Mouse (Mus musculus): Measurements from ENCODE around the gene Mecr.

Mecr gene

DNA sequence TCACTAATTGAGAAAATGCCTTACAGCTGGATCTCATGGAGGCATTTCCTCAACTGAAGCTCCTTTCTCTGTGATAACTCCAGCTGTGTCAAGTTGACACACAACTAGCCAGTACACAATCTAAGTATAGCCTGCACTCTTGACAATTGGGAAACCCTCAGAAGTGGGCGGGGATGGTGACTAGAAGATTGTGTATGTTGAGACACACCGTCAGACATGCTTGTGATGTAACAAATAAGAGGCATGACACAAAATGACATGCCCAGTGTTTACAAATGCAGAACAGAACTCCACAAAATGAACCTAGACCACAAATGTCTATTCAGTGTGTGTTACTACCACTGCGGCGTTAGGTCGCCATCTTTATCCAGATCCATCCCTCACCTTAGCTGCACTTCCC lies 53.8 kb downstream of the Mecr start:
- no peak for DNase-seq (ENCODE audit: low read depth)

GRCm38 (mm10) chr4:131897787-131898186 lies 54.5 kb downstream of the Mecr start:
- DNase-seq (ENCODE audit: low read depth) = no peak

GRCm38 (mm10) chr4:131898503-131899179 lies 55.4 kb downstream of the Mecr start:
- DNase-seq (ENCODE audit: low read depth) = no peak

DNA sequence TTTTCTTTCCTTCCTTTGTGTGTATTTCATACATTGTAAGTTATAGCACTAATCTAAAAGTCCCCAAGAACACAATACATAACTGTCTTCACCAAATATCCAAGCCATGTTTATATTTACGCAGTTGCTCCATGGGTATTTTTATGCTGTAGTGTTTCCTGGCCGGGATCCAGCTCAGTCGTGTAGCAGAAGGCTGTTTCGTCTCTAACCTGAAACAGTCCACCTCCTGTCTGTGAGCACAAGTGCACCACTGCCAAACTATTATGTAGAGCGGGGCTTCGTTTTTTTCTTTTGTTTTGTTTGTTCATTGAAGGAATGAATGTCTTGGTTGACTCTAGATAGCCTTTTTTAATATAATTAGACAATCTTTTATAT lies 55.9 kb downstream of the Mecr start:
- DNase-seq (ENCODE audit: low read depth) = no peak

DNA sequence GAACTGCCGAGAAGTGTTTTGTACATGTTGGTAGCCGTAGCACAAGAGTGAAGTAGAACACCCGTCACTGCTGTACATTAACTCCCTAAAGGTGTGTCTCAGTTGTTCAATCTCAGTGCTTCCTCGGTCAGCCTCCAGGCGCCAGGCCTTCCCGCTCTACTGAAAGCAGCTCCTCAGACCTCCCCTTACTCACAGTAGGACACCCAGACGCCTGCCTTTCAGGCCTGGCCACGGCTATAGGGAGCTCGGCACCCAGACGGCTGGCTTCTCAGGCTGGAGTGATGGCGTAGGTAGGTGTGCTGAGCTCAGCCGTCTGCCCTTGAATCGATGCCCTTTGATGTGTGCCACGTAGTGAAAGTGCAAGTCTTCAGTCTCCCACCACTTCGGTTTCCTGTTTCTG lies 57.8 kb downstream of the Mecr start:
- no peak for DNase-seq (ENCODE audit: low read depth)

- DNase-seq (ENCODE audit: low read depth) = no peak
Observed at GRCm38 (mm10) chr4:131904478-131904877, 61.2 kb downstream of the Mecr start.

GRCm38 (mm10) chr4:131906423-131906822 lies 63.2 kb downstream of the Mecr start:
- no peak for DNase-seq (ENCODE audit: low read depth)

DNA sequence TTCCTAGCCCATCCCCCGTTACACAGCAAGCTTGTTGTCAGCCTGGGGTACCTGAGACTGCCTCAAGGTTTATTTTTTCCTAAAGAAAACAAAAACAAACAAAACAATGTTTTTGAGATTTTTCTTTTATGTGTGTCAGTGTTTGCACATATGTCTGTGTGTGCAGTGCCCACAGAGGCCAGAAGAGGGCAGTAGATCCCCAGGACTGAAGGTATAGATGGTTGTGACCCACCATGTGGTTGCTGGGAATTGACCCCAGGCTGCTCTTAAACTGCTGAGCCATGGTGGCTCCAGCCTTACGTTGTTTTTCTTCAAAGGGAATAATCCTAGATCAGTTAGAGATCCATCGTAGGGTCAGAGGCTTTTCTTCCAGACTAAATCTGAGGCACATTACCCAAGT lies 64.6 kb downstream of the Mecr start:
- DNase-seq (ENCODE audit: low read depth) = no peak

- DNase-seq (ENCODE audit: low read depth) = no peak
Observed at GRCm38 (mm10) chr4:131910237-131910994, 67.1 kb downstream of the Mecr start.

- DNase-seq (ENCODE audit: low read depth) = no peak
Observed at GRCm38 (mm10) chr4:131911521-131911920, 68.3 kb downstream of the Mecr start.

DNA sequence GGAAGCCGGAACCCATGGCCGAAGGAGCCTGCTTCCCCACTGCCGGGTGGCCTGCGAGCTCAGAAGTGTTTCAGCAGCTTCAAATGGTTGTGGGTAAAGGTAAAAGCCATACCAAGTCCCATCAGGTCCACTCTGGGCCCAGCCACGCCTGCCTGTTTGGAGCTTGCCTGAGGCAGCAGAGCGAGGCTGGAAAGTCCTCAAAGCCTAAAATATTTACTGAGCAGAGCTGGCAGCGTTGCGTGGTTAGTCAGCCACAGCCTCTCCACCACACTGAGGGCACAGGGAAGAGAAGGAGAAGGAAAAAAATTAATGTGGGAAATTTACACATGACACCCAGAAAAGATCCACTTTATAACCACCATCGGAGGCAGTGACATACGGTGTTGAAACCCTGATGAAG lies 70.3 kb downstream of the Mecr start:
- DNase-seq (ENCODE audit: low read depth) = no peak

GRCm38 (mm10) chr4:131914046-131914643 lies 70.9 kb downstream of the Mecr start:
- no peak for DNase-seq (ENCODE audit: low read depth)

DNA sequence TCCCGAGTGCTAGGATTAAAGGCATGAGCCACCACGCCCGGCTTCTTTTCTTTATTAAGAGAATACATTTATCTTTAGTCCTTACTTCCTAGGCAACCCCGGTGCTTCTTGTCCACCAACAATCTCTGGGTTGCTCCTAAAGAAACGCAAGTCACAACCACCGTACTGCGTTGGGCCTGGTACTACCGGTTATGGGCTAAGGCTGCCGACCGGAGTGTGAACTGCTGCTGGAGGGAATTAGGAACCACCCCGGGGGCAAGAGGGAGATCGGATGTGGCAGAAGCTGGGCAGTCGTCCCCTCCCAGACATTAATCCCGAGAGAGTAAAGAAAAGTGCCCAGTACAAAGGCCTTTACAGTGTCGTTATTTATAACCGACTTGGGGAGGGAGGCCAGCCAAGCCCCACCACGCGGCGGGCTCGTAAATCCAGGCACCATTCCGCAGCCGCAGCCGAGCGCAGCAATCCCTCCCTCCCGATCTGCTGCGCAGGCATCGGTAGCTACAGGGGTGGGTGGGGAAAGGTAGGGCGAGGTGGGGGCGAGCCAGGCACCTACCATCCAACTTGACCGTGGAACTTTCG lies 71.7 kb downstream of the Mecr start:
- no peak for DNase-seq (ENCODE audit: low read depth)

- DNase-seq (ENCODE audit: low read depth) = no peak
Observed at GRCm38 (mm10) chr4:131915821-131916328, 72.6 kb downstream of the Mecr start.

DNA sequence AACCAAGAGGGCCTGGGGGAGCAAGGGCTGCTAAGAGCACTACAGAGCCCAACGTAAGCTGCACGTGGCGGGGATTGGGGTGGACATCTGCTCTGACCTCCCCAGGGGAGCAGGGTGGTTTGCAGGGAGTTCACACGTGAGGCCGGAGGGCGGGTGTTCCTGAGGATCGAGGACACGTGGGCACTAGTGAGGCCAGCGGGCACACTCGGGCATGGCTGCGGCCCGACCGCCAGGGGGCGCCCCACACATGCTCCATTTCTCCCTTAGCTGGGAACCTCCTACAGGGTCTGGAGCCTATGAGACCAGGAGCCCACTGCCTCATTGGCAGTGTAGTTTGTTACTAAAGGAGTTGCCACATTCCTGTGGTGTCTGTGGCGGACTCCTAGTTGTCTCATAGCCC lies 73.2 kb downstream of the Mecr start:
- no peak for DNase-seq (ENCODE audit: low read depth)

DNA sequence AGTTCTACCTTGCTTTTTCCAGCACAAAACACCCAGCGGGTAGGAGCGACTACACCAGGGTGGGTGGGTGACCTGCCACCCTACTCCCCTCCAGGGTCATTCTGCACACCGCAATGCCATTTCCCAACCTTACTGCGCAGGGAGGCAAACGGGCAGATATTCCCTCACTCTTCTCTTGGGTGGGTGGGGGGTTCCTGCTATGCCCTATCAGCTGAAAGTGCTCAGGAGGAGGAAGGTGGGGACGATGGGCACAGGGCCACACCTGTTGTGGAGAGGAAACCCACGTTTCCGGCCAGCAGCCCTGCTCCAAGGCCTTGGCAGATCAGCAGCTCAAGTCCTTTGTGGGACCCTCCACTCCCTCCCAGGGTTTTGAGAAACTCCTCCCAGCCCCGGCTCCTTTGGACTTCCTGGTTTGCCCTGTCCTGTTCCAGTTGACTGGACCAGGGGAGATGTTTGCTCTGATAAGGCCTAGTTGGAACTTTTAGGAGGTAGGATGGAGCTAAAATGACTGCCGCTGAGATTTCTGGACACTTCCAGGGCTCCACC lies 73.8 kb downstream of the Mecr start:
- no peak for DNase-seq (ENCODE audit: low read depth)
